ENCODE assay signal across 8 mouse cellular contexts in the genomic region with DNA sequence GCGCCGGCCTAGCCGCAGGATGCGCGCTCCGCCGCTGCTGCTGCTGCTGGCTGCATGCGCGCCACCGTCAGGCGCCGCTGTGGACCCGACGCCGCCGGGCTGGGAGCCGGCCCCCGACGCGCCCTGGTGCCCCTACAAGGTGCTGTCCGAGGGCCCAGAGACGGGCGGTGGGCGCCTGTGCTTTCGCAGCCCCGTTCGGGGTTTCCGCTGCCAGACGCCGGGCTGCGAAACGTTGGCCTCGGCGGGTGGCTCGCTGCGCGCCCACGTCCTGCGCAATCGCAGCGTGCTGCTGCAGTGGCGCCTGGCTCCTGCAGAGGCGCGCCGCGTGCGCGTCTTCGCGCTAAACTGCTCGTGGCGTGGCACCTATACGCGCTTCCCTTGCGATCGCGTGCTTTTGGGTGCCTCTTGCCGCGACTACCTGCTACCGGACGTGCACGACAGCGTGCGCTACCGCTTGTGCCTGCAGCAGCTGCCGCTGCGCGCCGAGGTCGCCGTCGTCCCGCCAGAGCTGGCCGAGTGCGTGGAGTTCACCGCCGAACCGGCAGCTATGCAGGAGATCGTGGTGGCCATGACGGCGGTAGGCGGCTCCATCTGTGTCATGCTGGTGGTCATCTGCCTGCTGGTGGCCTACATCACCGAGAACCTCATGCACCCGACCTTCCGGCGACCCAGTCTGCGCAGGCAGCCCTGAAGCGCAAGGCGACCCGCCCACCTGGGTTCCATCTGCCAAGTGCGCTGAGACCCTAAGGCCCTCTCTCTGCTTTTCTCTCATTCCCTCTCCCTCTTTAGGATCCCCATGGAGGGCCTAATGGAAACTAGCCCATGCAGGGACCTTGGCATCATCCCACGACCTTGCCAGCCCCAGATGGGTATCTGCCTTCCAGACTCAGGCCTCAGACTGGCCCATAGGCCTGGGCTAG. TPM values are rescaled to one million over a fixed set of nuclear protein-coding genes. Genes with fewer than 3 reads are reported as not detected.
DNase-seq lines count a peak whose midpoint lies in the region; ATAC-seq lines count a peak whose summit lies in the region.

No protein-coding gene starts in this region.

- H3K4me2 ChIP-seq in hindbrain, embryonic 14.5 days (replicated peaks), result peak overlapping the region; percentile 68

- WGBS in hindbrain, embryonic 14.5 days, result 1% methylated on average over 82 of the region's 92 CpGs

- peak; percentile 69 for DNase-seq in Muller cell, postnatal 12 days (ENCODE audit: inconsistent ontology term)
- DNase-seq in cerebellum, adult 9-11 months, result peak; percentile 87
- peak; percentile 72 for DNase-seq in frontal cortex, postnatal 14 days (ENCODE audit: low spot score in 2 of 2)
- DNase-seq in hindbrain, embryonic 14.5 days (ENCODE audit: low spot score), result peak; percentile 78
- DNase-seq in left cerebral cortex, adult 18-20 months (ENCODE audit: low spot score in 2 of 2), result peak; percentile 77 to 83
- peak; percentile 38 for DNase-seq in lung, postnatal 25 days (ENCODE audit: low spot score)
- DNase-seq in retina, adult 2 months (ENCODE audit: low read depth, low spot score), result peak; percentile 50
- DNase-seq in thymus, postnatal 14 days, result peak; percentile 85

- H3K27me3 ChIP-seq in hindbrain, embryonic 14.5 days (ENCODE audit: control insufficient read depth, insufficient read depth, low read length), result no peaks in the 10 kb centered on the region

- peak overlapping the region; percentile 87 for H3K9ac ChIP-seq in hindbrain, embryonic 14.5 days

- H3K36me3 ChIP-seq in hindbrain, embryonic 14.5 days (replicated peaks; ENCODE audit: control insufficient read depth, insufficient read depth), result no peaks in the 10 kb centered on the region

- H3K4me1 ChIP-seq in hindbrain, embryonic 14.5 days (replicated peaks; ENCODE audit: control insufficient read depth, insufficient read depth, low read length), result peaks cover 20% of the 10 kb centered on the region

- H3K27ac ChIP-seq in hindbrain, embryonic 14.5 days, result peak overlapping the region; percentile 95

- H3K4me3 ChIP-seq in hindbrain, embryonic 14.5 days (replicated peaks; ENCODE audit: low read length), result peak overlapping the region; percentile 62

- peak; percentile 85 for ATAC-seq in hindbrain, embryonic 14.5 days (ENCODE audit: low FRiP score)

- H3K9me3 ChIP-seq in hindbrain, embryonic 14.5 days (ENCODE audit: control insufficient read depth, low read length), result no peaks in the 10 kb centered on the region

RNA-seq across cellular contexts. Expression of a gene that starts 0.6 kb away (rescaled TPM):
- polyA plus RNA-seq in hindbrain, embryonic 14.5 days (2014; fragmentation: Nextera tagmentation; extraction: Ambion mirVana), result 9.0 and 10.3 TPM in 2 replicates
- 10 to 100 TPM; 27.8 to 32.8 TPM for total RNA-seq in left cerebral cortex, adult 18-20 months (2021)

RNA-seq across cellular contexts. Expression of a gene that starts 9.9 kb away (rescaled TPM):
- polyA plus RNA-seq in hindbrain, embryonic 14.5 days (2014; fragmentation: Nextera tagmentation; extraction: Ambion mirVana), result 164 and 169 TPM in 2 replicates
- total RNA-seq in left cerebral cortex, adult 18-20 months (2021), result 10 to 100 TPM; 90.6 to 97.4 TPM

RNA-seq across cellular contexts. Expression of a gene that starts 25.7 kb away (rescaled TPM):
- 44.9 and 46.1 TPM in 2 replicates for polyA plus RNA-seq in hindbrain, embryonic 14.5 days (2014; fragmentation: Nextera tagmentation; extraction: Ambion mirVana)
- total RNA-seq in left cerebral cortex, adult 18-20 months (2021), result 100 to 1,000 TPM; 128 to 129 TPM

RNA-seq across cellular contexts. Expression of a gene that starts 39.9 kb away (rescaled TPM):
- polyA plus RNA-seq in hindbrain, embryonic 14.5 days (2014; fragmentation: Nextera tagmentation; extraction: Ambion mirVana), result 8.8 and 9.3 TPM in 2 replicates
- 10 to 100 TPM; 51.1 to 53.0 TPM for total RNA-seq in left cerebral cortex, adult 18-20 months (2021)

RNA-seq across cellular contexts. Expression of a gene that starts 41.6 kb away (rescaled TPM):
- polyA plus RNA-seq in hindbrain, embryonic 14.5 days (2014; fragmentation: Nextera tagmentation; extraction: Ambion mirVana), result 2.7 and 2.9 TPM in 2 replicates
- 1 to 10 TPM; 2.4 to 4.6 TPM for total RNA-seq in left cerebral cortex, adult 18-20 months (2021)

Comparison
In these comparisons a context has a peak if more than half of its experiments do, and no peak if none do; other contexts are left out.
1. Peak in every context shown above with its lines: DNase-seq, ATAC-seq, H3K4me3 ChIP-seq and H3K27ac ChIP-seq.